Mouse (Mus musculus): Measurements from ENCODE around the gene Doc2g. TPM values are rescaled to one million over a fixed set of nuclear protein-coding genes. Genes with fewer than 3 reads are reported as not detected.

Doc2g gene
- total RNA-seq, 2 experiments from 2014 or later, result 2.4 to 3.3 TPM

- no peak for DNase-seq (ENCODE audit: extremely low spot score in 1 of 2, low spot score in 1 of 2)
Measured at GRCm38 (mm10) chr19:3988750-3989149, 14.4 kb upstream of the Doc2g start.

GRCm38 (mm10) chr19:3990804-3991203 is 12.3 kb upstream of the Doc2g start:
- no peak for DNase-seq (ENCODE audit: extremely low spot score in 1 of 2, low spot score in 1 of 2)

- no peak for DNase-seq (ENCODE audit: extremely low spot score in 1 of 2, low spot score in 1 of 2)
Measured at GRCm38 (mm10) chr19:3991562-3991961, 11.6 kb upstream of the Doc2g start.

GRCm38 (mm10) chr19:3991966-3992365 is 11.1 kb upstream of the Doc2g start:
- DNase-seq (ENCODE audit: extremely low spot score in 1 of 2, low spot score in 1 of 2), result no peak

- no peak for DNase-seq (ENCODE audit: extremely low spot score in 1 of 2, low spot score in 1 of 2)
Measured at GRCm38 (mm10) chr19:3992416-3992815, 10.7 kb upstream of the Doc2g start, which contains the start of gene Tbx10. Gene Tbx10, plus strand, starts transcription at chr19:3992752.

GRCm38 (mm10) chr19:3994932-3995331 is 8.2 kb upstream of the Doc2g start:
- no peak for DNase-seq (ENCODE audit: extremely low spot score in 1 of 2, low spot score in 1 of 2)

- DNase-seq (ENCODE audit: extremely low spot score in 1 of 2, low spot score in 1 of 2), result no peak
Measured at GRCm38 (mm10) chr19:3995505-3995904, 7.6 kb upstream of the Doc2g start.

- DNase-seq (ENCODE audit: extremely low spot score in 1 of 2, low spot score in 1 of 2), result no peak
Measured at GRCm38 (mm10) chr19:3996106-3996505, 7.0 kb upstream of the Doc2g start.

- DNase-seq (ENCODE audit: extremely low spot score in 1 of 2, low spot score in 1 of 2), result no peak
Measured at GRCm38 (mm10) chr19:3996747-3997146, 6.4 kb upstream of the Doc2g start.

GRCm38 (mm10) chr19:3997231-3997630 is 5.9 kb upstream of the Doc2g start:
- no peak for DNase-seq (ENCODE audit: extremely low spot score in 1 of 2, low spot score in 1 of 2)

GRCm38 (mm10) chr19:3998335-3998734 is 4.8 kb upstream of the Doc2g start:
- no peak for DNase-seq (ENCODE audit: extremely low spot score in 1 of 2, low spot score in 1 of 2)

GRCm38 (mm10) chr19:3999121-3999730 is 3.9 kb upstream of the Doc2g start:
- DNase-seq (ENCODE audit: extremely low spot score in 1 of 2, low spot score in 1 of 2), result no peak

- DNase-seq (ENCODE audit: extremely low spot score in 1 of 2, low spot score in 1 of 2), result peak; percentile 83 to 96
Measured at GRCm38 (mm10) chr19:4000119-4000900, 2.8 kb upstream of the Doc2g start, which contains the start of the genes Nudt8 and Gm49405. Gene Nudt8, plus strand, starts transcription at chr19:4000580. Gene Gm49405, plus strand, starts transcription at chr19:4000626.

GRCm38 (mm10) chr19:4000949-4001525 is 2.1 kb upstream of the Doc2g start:
- no peak for DNase-seq (ENCODE audit: extremely low spot score in 1 of 2, low spot score in 1 of 2)

GRCm38 (mm10) chr19:4001752-4002151 is 1.4 kb upstream of the Doc2g start:
- no peak for DNase-seq (ENCODE audit: extremely low spot score in 1 of 2, low spot score in 1 of 2)

GRCm38 (mm10) chr19:4003641-4004040 is 528 bp downstream of the Doc2g start:
- no peak for DNase-seq (ENCODE audit: extremely low spot score in 1 of 2, low spot score in 1 of 2)

GRCm38 (mm10) chr19:4004331-4004730 is 1.2 kb downstream of the Doc2g start:
- no peak for DNase-seq (ENCODE audit: extremely low spot score in 1 of 2, low spot score in 1 of 2)

- DNase-seq (ENCODE audit: extremely low spot score in 1 of 2, low spot score in 1 of 2), result no peak
Measured at GRCm38 (mm10) chr19:4005091-4005490, 2.0 kb downstream of the Doc2g start.

GRCm38 (mm10) chr19:4005971-4006370 is 2.9 kb downstream of the Doc2g start:
- DNase-seq (ENCODE audit: extremely low spot score in 1 of 2, low spot score in 1 of 2), result no peak

- DNase-seq (ENCODE audit: extremely low spot score in 1 of 2, low spot score in 1 of 2), result no peak
Measured at GRCm38 (mm10) chr19:4011086-4011485, 8.0 kb downstream of the Doc2g start.

GRCm38 (mm10) chr19:4012432-4013022 is 9.4 kb downstream of the Doc2g start, which contains the start of gene Ndufv1:
Gene Ndufv1, minus strand, starts transcription at chr19:4012806.
- DNase-seq (ENCODE audit: extremely low spot score in 1 of 2, low spot score in 1 of 2), result peak; percentile 85 to 87

All from layer of hippocampus, postnatal 25 days (tissue).